In genomic region chr7:75110689-75111088, GRCm38 (mm10) we compare ENCODE assay signal across 9 mouse cellular contexts.
DNase-seq lines count a peak whose midpoint lies in the region; ATAC-seq and TF ChIP-seq lines count a peak whose summit lies in the region.
"Had no signal": no experiment of that assay in that cellular context is flagged by ENCODE, and none has a peak within 500 bp of the region (broad histone marks: within the 10 kb centered on the region; RNA-seq: fewer than 3 reads in every experiment).

No protein-coding gene starts in this region.

- H3K27ac ChIP-seq in kidney, embryonic 16.5 days (ENCODE audit: low read length): no peak overlapping the region
- no peak overlapping the region for H3K27ac ChIP-seq in CH12.LX (ENCODE audit: insufficient read depth, low read depth)
- H3K27ac ChIP-seq in kidney, postnatal 0 days: no peak overlapping the region
- H3K27ac ChIP-seq: embryonic facial prominence, embryonic 15.5 days had no signal

- dilution Hi-C loops in CH12.LX (cut with MboI; ENCODE audit: extremely low pct_ligation_motif_present, extremely low pct_unique_long_range_greater_than_20kb, low sequenced_read_pairs): no loop called here

- no peaks in the 10 kb centered on the region for H3K4me1 ChIP-seq in kidney, embryonic 16.5 days (ENCODE audit: insufficient read depth, low read length)
- H3K4me1 ChIP-seq in CH12.LX (ENCODE audit: control insufficient read depth in 1 of 2, insufficient read depth in 2 of 2): no peaks in the 10 kb centered on the region
- no peaks in the 10 kb centered on the region for H3K4me1 ChIP-seq in kidney, postnatal 0 days (replicated peaks; ENCODE audit: insufficient read depth, low read length)
- H3K4me1 ChIP-seq: embryonic facial prominence, embryonic 15.5 days had no signal

- H3K4me2 ChIP-seq in kidney, embryonic 16.5 days (replicated peaks; ENCODE audit: low read depth, low read length): no peak overlapping the region
- H3K4me2 ChIP-seq in CH12.LX (ENCODE audit: insufficient read depth, low read depth, poor library complexity, severe bottlenecking): no peak overlapping the region
- no peak overlapping the region for H3K4me2 ChIP-seq in kidney, postnatal 0 days (ENCODE audit: low read length)
- H3K4me2 ChIP-seq: embryonic facial prominence, embryonic 15.5 days had no signal

- 9% methylated on average over 6 of the region's 6 CpGs for WGBS in kidney, embryonic 16.5 days
- 10% methylated on average over 6 of the region's 6 CpGs for WGBS in kidney, postnatal 0 days

- TF ChIP-seq EP300 in CH12.LX (IDR thresholded peaks at IDR 0.05; ENCODE audit: low read length): no peak

- H3K9me3 ChIP-seq in kidney, embryonic 16.5 days (ENCODE audit: low read length): no peaks in the 10 kb centered on the region
- H3K9me3 ChIP-seq in CH12.LX (replicated peaks; ENCODE audit: low read length): no peaks in the 10 kb centered on the region
- H3K9me3 ChIP-seq in kidney, postnatal 0 days (replicated peaks; ENCODE audit: low read length): no peaks in the 10 kb centered on the region
- H3K9me3 ChIP-seq: embryonic facial prominence, embryonic 15.5 days had no signal

- TF ChIP-seq RAD21 in CH12.LX (IDR thresholded peaks at IDR 0.05; ENCODE audit: low read depth, low read length): peak; percentile 82

- in situ Hi-C loops in CH12.LX (cut with MboI; ENCODE audit: low pct_ligation_motif_present, low pct_unique_long_range_greater_than_20kb, low sequenced_read_pairs): loop anchor here (5.0 kb wide), 1 partner anchor 738 kb away; no protein-coding TSS in a partner anchor

- TF ChIP-seq POLR2A in CH12.LX (IDR thresholded peaks at IDR 0.05; ENCODE audit: low read depth, low read length): no peak
- TF ChIP-seq POLR2A in brain, embryonic 14.5 days (IDR thresholded peaks at IDR 0.05; ENCODE audit: borderline replicate concordance, extremely low read depth, insufficient read depth, insufficient read length, poor library complexity, severe bottlenecking): no peak

- no peaks in the 10 kb centered on the region for H3K36me3 ChIP-seq in kidney, embryonic 16.5 days (ENCODE audit: insufficient read depth, low read length)
- H3K36me3 ChIP-seq in CH12.LX (replicated peaks in 1 of 2; ENCODE audit: control insufficient read depth in 1 of 2, insufficient read depth in 1 of 2, low read length in 1 of 2): no peaks in the 10 kb centered on the region
- no peaks in the 10 kb centered on the region for H3K36me3 ChIP-seq in kidney, postnatal 0 days (ENCODE audit: insufficient read depth, low read length)
- H3K36me3 ChIP-seq: embryonic facial prominence, embryonic 15.5 days had no signal

- peak; percentile 23 for DNase-seq in kidney, adult 11 months
- DNase-seq in CH12.LX (ENCODE audit: extremely low read depth): peak; percentile 47
- DNase-seq in brain, embryonic 14.5 days (ENCODE audit: low read depth): peak; percentile 94
- peak; percentile 50 for DNase-seq in fat pad, adult 2 months (ENCODE audit: extremely low read depth, low read depth, low spot score)
- peak; percentile 89 for DNase-seq in kidney, postnatal 0 days (ENCODE audit: low spot score)
- DNase-seq in gastrocnemius, postnatal 25 days: no peak

- no peak for ATAC-seq in kidney, embryonic 16.5 days (ENCODE audit: low FRiP score, low TSS enrichment)
- ATAC-seq in kidney, postnatal 0 days (replicated peaks; ENCODE audit: low FRiP score, low read depth): no peak
- 0 out of 2 replicates have a peak, but pooled peaks have one; percentile 43 for ATAC-seq in monocyte, adult 5-6 weeks (replicated peaks; ENCODE audit: insufficient number of reproducible peaks, low FRiP score, low TSS enrichment, poor library complexity, severe bottlenecking)

- TF ChIP-seq CTCF in CH12.LX (conservative IDR thresholded peaks at IDR 0.05 in 1 of 2, IDR thresholded peaks at IDR 0.05 in 1 of 2; ENCODE audit: low read depth in 2 of 2, low read length in 2 of 2): peak; percentile 65 to 79
- peak; percentile 68; the same call in 1 of the 2 replicates for TF ChIP-seq CTCF in brain, embryonic 14.5 days (IDR thresholded peaks at IDR 0.05; ENCODE audit: borderline replicate concordance, extremely low read depth, insufficient read depth, insufficient read length)
- TF ChIP-seq CTCF in kidney, postnatal 0 days (IDR thresholded peaks at IDR 0.05; ENCODE audit: low read depth): peak; percentile 92

- no peaks in the 10 kb centered on the region for H3K79me2 ChIP-seq in CH12.LX (replicated peaks; ENCODE audit: control insufficient read depth, extremely low read depth, insufficient read depth, poor library complexity, severe bottlenecking)

- no peak overlapping the region for H3K9ac ChIP-seq in kidney, embryonic 16.5 days (replicated peaks; ENCODE audit: low read length)
- H3K9ac ChIP-seq in CH12.LX (ENCODE audit: insufficient read depth, low read depth): no peak overlapping the region
- no peak overlapping the region for H3K9ac ChIP-seq in kidney, postnatal 0 days (ENCODE audit: low read depth, low read length)
- H3K9ac ChIP-seq: embryonic facial prominence, embryonic 15.5 days had no signal

- H3K27me3 ChIP-seq in kidney, embryonic 16.5 days (ENCODE audit: insufficient read depth, low read length): no peaks in the 10 kb centered on the region
- H3K27me3 ChIP-seq in CH12.LX (replicated peaks): peaks cover 23% of the 10 kb centered on the region
- no peaks in the 10 kb centered on the region for H3K27me3 ChIP-seq in kidney, postnatal 0 days (ENCODE audit: insufficient read depth, low read length)

- H3K4me3 ChIP-seq in kidney, embryonic 16.5 days (ENCODE audit: low read length): no peak overlapping the region
- no peak overlapping the region for H3K4me3 ChIP-seq in CH12.LX (replicated peaks in 1 of 3; ENCODE audit: low read depth in 2 of 3, low read length in 2 of 3, poor library complexity in 1 of 3)
- no peak overlapping the region for H3K4me3 ChIP-seq in kidney, postnatal 0 days (replicated peaks; ENCODE audit: low read depth, low read length)
- H3K4me3 ChIP-seq: embryonic facial prominence, embryonic 15.5 days had no signal

TF ChIP-seq in CH12.LX, 34 proteins besides CTCF, POLR2A, EP300 and RAD21:
- TF ChIP-seq USF1 (IDR thresholded peaks at IDR 0.05; ENCODE audit: low read depth, low read length) (no peak), NELFE (IDR thresholded peaks at IDR 0.05; ENCODE audit: low read depth, low read length) (no peak), JUND (conservative IDR thresholded peaks at IDR 0.05; ENCODE audit: low read depth, low read length) (no peak), MAX (IDR thresholded peaks at IDR 0.05; ENCODE audit: low read length) (no peak), SMC3 (IDR thresholded peaks at IDR 0.05; ENCODE audit: low read depth, low read length) (peak; percentile 59), PAX5 (IDR thresholded peaks at IDR 0.05; ENCODE audit: low read length) (no peak), MYC (IDR thresholded peaks at IDR 0.05; ENCODE audit: low read depth, low read length) (peak; percentile 50; the same call in 1 of the 2 replicates), GABPA (IDR thresholded peaks at IDR 0.05; ENCODE audit: insufficient replicate concordance, low read depth, low read length) (no peak), CHD2 (IDR thresholded peaks at IDR 0.05; ENCODE audit: low read length) (no peak), UBTF (IDR thresholded peaks at IDR 0.05; ENCODE audit: low read depth, low read length) (no peak), E2F4 (IDR thresholded peaks at IDR 0.05; ENCODE audit: insufficient replicate concordance, low read depth, low read length) (no peak), TBP (conservative IDR thresholded peaks at IDR 0.05; ENCODE audit: low read depth, low read length) (no peak), IRF4 (IDR thresholded peaks at IDR 0.05; ENCODE audit: low read depth, low read length) (no peak), ETS1 (conservative IDR thresholded peaks at IDR 0.05; ENCODE audit: low read depth, low read length) (no peak), MXI1 (IDR thresholded peaks at IDR 0.05; ENCODE audit: low read depth, low read length) (no peak)
